Mouse (Mus musculus) heart, postnatal 25 days (tissue): ENCODE measurements around the gene Prelp. TPM values are rescaled to one million over a fixed set of nuclear protein-coding genes. Genes with fewer than 3 reads are reported as not detected.
A peak's percentile ranks its signal among the peaks of the same experiment; 100 is the strongest.

Experiments used
- DNase-seq: peaks from one replicate; pipeline ENCODE4 v3.0.0; 2022; ENCODE audit warnings: low spot score
- intact Hi-C: fragments of 180-260 bp; cut with DNase I; formaldehyde crosslinking; loops from one replicate; pipeline ENCODE4 v1.15.1; 2025
- total RNA-seq, 2 experiments: library from RNA; stranded (reverse); gene quantifications; 2 replicates each; pipeline ENCODE4 v1.2.3; 2021

The Prelp gene
- total RNA-seq, 2 experiments from 2014 or later: 30.4 to 36.3 TPM

GRCm38 (mm10) chr1:133907949-133908658 is 13.1 kb downstream of the Prelp start, which contains the start of gene Optc:
Optc (minus strand) TSS chr1:133907999.
- intact Hi-C loops: no loop called here
- DNase-seq: no peak

- intact Hi-C loops: no loop called here
- no peak for DNase-seq
These were observed 14.8 kb downstream of the Prelp start for GRCm38 (mm10) chr1:133906420-133906819.

DNA sequence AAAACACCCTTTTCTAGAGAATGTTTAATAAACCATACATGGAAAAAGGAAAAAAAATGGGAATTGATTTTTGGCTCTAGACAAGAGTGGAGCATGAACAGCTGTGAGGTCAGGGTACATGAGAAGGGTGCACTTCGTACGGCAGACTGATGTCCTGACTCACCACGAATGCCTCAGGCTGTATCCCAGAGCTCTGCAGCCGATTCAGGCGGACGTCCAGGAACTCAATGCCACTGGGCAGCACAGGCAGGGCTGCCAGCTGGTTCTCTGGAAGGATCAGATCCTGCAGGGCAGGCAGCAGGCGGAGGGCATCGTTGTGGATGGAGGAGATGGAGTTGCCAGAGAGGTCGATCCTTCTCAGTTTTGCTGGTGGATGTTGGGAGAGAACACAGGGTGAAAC is 20.4 kb downstream of the Prelp start:
- intact Hi-C loops: no loop called here
- DNase-seq: no peak

GRCm38 (mm10) chr1:133899043-133899542 is 22.1 kb downstream of the Prelp start:
- DNase-seq: no peak
- intact Hi-C loops: loop anchor here (5.0 kb wide), 1 partner anchor 267 kb away; no protein-coding TSS in a partner anchor

DNA sequence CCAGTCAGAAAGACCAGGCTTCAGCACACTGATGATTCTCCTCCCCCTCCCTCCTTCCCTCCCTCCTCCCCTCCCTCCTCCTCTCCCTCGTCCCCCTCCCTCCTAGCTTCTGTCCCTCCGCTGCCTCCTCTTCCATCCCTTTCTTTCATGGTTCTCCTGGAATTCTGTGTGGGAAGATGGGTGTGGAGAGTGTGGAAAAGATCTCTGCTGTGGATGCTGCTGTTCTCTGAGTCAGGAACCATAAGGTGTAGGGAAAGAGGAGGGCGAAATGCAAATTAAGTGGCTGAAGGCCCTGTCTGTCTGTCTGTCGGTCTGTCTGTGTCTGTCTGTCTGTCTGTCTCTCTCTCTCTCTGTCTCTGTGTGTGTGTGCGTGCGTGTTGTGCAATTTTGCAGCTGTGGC is 23.9 kb downstream of the Prelp start:
- intact Hi-C loops: loop anchor here (5.0 kb wide), 1 partner anchor 265 kb away; no protein-coding TSS in a partner anchor
- DNase-seq: no peak

- peak; percentile 60 for DNase-seq
- intact Hi-C loops: loop anchor here (5.0 kb wide), 1 partner anchor 39 kb away; no protein-coding TSS in a partner anchor
These were observed 29.7 kb downstream of the Prelp start for GRCm38 (mm10) chr1:133891489-133891888.

GRCm38 (mm10) chr1:133889949-133890598 is 31.1 kb downstream of the Prelp start:
- no peak for DNase-seq
- intact Hi-C loops: loop anchor here (5.0 kb wide), 2 partner anchors 38 to 88 kb away; partner anchors contain the start of gene Atp2b4

GRCm38 (mm10) chr1:133887538-133888250 is 33.5 kb downstream of the Prelp start:
- intact Hi-C loops: loop anchor here (5.0 kb wide), 1 partner anchor 85 kb away; the partner anchor contains the start of gene Atp2b4

GRCm38 (mm10) chr1:133887044-133887443 is 34.2 kb downstream of the Prelp start:
- intact Hi-C loops: loop anchor here (5.0 kb wide), 1 partner anchor 85 kb away; the partner anchor contains the start of gene Atp2b4
- no peak for DNase-seq

More at GRCm38 (mm10) chr1:133887538-133888250, 33.5 kb downstream of the Prelp start:
- DNase-seq: no peak

- intact Hi-C loops: loop anchor here (5.0 kb wide), 1 partner anchor 84 kb away; the partner anchor contains the start of gene Atp2b4
- no peak for DNase-seq
These were observed 34.8 kb downstream of the Prelp start for GRCm38 (mm10) chr1:133886431-133886830.

GRCm38 (mm10) chr1:133885811-133886210 is 35.4 kb downstream of the Prelp start:
- DNase-seq: no peak
- intact Hi-C loops: loop anchor here (5.0 kb wide), 1 partner anchor 84 kb away; the partner anchor contains the start of gene Atp2b4

DNA sequence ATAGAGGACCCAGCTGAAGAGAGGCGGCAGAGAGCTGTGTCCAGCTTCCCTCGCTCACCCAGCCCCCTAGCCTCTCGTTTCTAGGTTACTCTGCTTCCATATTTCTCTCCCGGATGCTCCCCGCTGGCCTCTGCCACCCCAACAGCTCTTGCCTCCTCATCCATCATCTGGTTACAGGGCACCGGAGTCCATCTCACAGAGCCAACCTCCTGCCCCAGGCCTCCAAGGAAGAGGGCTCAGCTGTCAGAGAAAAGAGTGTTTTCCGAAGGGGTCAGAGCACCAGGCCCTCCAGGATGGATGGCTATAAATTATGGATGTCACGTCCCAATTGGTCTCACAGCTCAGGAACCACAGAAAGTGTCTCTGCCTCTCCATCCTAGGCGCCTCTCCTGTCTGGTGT is 36.5 kb downstream of the Prelp start:
- intact Hi-C loops: loop anchor here (5.0 kb wide), 1 partner anchor 82 kb away; the partner anchor contains the start of gene Atp2b4
- no peak for DNase-seq

GRCm38 (mm10) chr1:133884090-133884489 is 37.1 kb downstream of the Prelp start:
- intact Hi-C loops: no loop called here

DNA sequence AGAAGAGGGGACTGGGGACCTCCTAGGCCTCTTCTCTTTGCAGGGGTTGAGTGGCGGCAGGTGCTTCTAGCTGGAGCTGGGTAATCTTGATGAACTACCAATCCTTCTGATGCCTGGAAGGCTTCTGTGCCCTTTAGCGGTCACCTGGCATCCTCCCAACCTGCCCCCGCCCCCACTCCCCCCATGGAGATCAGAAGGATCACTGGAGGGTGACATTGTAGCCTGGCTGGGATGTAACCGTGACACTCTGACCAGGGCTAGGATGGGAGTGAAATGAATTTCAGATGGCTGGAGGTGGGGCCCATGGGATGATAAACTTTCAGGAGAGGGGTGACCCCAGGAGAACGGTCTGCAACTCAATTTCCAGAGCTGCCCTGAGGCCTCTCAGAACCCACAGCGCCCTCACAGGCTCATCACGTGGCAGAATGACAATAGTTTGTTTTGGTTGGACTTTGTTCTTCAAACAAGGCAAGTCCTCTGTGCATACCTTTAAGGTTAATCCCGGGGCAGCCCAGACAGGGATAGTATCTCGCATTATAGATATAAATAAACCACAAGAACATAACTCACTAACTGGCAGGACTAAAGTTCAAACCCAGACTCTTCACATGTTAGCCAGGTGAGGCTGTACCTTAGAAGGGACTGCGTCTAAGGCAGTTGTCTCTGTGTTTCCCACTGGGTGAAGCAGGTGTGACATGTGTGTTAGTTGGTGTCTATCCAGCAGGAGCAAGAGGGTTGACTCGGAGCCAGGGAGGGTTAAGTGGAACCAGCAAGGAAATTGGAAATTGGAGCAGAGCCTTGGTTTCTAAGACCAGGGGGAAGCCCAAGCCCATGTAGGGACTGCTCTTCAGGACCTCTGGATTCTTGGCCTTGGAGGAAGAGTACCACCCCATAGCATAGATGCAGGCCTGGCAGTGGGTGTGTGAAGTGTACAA is 38.7 kb downstream of the Prelp start:
- intact Hi-C loops: no loop called here
- DNase-seq: no peak

More at GRCm38 (mm10) chr1:133884090-133884489, 37.1 kb downstream of the Prelp start:
- no peak for DNase-seq

DNA sequence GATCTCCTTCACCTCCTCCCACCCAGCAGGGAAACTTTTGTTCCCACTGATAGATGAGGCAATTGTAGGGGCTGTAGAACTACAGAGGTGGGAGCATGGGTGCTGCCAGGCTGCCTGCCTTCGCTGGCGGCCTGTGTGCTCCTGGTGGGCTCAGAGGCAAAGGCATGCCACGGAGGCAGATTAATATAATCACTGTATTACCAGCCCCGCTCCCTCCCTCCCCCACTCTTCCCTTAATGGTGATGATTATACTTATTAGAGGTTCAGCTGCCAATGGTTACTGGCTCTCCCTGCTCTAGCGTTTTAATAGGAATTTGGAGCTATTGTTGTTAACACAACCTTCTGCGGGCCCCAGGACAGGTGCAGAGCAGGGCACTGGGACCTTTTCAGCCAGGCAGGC is 39.4 kb downstream of the Prelp start:
- intact Hi-C loops: no loop called here

DNA sequence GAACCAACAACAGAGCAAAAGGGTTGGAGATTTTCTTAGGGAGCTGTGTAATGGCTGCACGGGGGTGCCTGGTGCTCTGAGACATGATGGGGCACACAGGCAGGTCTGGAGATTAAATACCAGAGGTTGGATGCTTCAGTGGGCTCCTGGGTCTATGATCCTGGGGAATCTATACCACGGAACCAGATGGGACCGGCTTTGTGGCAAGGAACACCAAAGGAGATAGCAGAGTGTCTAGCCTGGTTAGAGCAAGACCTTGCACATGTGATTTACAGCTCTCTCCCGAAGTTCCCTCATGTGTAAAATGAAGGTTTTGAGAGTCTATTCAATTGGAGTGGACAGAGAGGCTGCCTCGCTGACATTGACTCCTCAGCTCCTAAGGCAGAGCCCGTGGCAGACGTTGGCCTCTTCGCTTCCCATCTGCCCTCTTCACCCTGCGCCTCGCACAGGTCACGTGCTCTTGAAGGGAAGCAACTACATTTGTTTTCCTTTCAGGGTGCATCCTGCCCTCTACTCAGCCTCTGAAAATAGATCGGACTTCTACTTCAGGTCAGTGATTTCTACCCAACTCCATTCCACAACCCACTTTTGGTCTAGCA is 42.3 kb downstream of the Prelp start:
- DNase-seq: no peak
- intact Hi-C loops: no loop called here

More for the DNA sequence above, 39.4 kb downstream of the Prelp start:
- DNase-seq: no peak

DNA sequence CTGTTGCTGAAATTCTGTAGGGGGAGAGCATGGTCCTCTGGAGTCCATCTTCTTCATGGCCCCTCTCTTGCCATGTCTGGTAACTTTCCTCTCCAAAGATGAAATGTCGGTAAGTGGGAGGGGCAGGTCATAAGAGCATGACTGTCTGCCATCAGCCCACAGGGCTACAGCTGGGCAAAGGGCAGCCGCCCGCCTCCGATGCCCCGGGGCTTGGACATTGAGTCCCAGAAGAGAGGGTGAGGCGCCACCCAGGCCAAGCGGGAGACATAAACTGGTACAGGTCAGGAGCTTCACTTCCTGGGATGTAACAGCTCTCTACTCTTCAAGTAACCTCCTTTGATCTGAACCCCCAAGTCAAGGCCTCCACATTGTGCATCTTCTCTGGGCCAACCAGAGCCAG is 44.3 kb downstream of the Prelp start:
- DNase-seq: no peak
- intact Hi-C loops: no loop called here

GRCm38 (mm10) chr1:133873086-133873813 is 48.0 kb downstream of the Prelp start:
- intact Hi-C loops: no loop called here
- DNase-seq: no peak
